Mouse (Mus musculus): ENCODE results near the gene Poln.

- TF ChIP-seq POLR2A (IDR thresholded peaks at IDR 0.05; ENCODE audit: borderline replicate concordance, control insufficient read depth, low read depth, low read length) = no peak
- no peak for TF ChIP-seq CTCF (IDR thresholded peaks at IDR 0.05; ENCODE audit: control insufficient read depth, insufficient read depth, low read length)
Observed at GRCm38 (mm10) chr5:34174550-34175402, 5.5 kb upstream of the Poln start.
